Mouse (Mus musculus): ENCODE results near the gene Cdca3. TPM values are rescaled to one million over a fixed set of nuclear protein-coding genes. Genes with fewer than 3 reads are reported as not detected.

Gene Cdca3
- total RNA-seq, 1 experiment: 128 TPM

GRCm38 (mm10) chr6:124834512-124835081 is 5.2 kb downstream of the Cdca3 start:
- DNase-seq (ENCODE audit: low read depth, low spot score): no peak
- H3K9ac ChIP-seq (ENCODE audit: insufficient read depth, low read depth, low read length, poor library complexity, severe bottlenecking): no peak overlapping the region
- H3K9me3 ChIP-seq (ENCODE audit: control insufficient read depth, insufficient read depth, low read depth, low read length): no peaks in the 10 kb centered on the region
- H3K27ac ChIP-seq (ENCODE audit: insufficient read depth, low read depth, low read length, poor library complexity, severe bottlenecking): no peak overlapping the region
- no peak overlapping the region for H3K4me3 ChIP-seq (ENCODE audit: insufficient read depth in 1 of 2, low read depth in 1 of 2, low read length in 2 of 2, poor library complexity in 1 of 2, severe bottlenecking in 1 of 2)
- peaks cover 0 to 10% of the 10 kb centered on the region in 2 experiments; a peak in 1 of 4 replicates for H3K4me1 ChIP-seq (ENCODE audit: control insufficient read depth in 2 of 2, insufficient read depth in 2 of 2, low read length in 2 of 2, poor library complexity in 1 of 2)
- no peak for TF ChIP-seq ZNF384 (IDR thresholded peaks at IDR 0.05; ENCODE audit: low read depth, low read length)
- TF ChIP-seq ZC3H11A (IDR thresholded peaks at IDR 0.05; ENCODE audit: borderline replicate concordance, low read depth, low read length): no peak
- TF ChIP-seq CHD2 (IDR thresholded peaks at IDR 0.05; ENCODE audit: low read depth, low read length): no peak
- no peak for TF ChIP-seq HCFC1 (IDR thresholded peaks at IDR 0.05; ENCODE audit: borderline replicate concordance, insufficient read depth, low read length)
- TF ChIP-seq MAFK (IDR thresholded peaks at IDR 0.05; ENCODE audit: insufficient read depth, low read depth, low read length): no peak
- peaks cover 28% of the 10 kb centered on the region for H3K36me3 ChIP-seq (ENCODE audit: control insufficient read depth, insufficient read depth, low read length, poor library complexity, severe bottlenecking)
- in situ Hi-C loops (cut with MboI; ENCODE audit: low sequenced_read_pairs in 2 of 2, unreplicated experiment in 2 of 2): no loop called here

GRCm38 (mm10) chr6:124835531-124835930 is 6.2 kb downstream of the Cdca3 start:
- TF ChIP-seq HCFC1 (IDR thresholded peaks at IDR 0.05; ENCODE audit: borderline replicate concordance, insufficient read depth, low read length) (no peak), ZC3H11A (IDR thresholded peaks at IDR 0.05; ENCODE audit: borderline replicate concordance, low read depth, low read length) (no peak), ZNF384 (IDR thresholded peaks at IDR 0.05; ENCODE audit: low read depth, low read length) (no peak), MAFK (IDR thresholded peaks at IDR 0.05; ENCODE audit: insufficient read depth, low read depth, low read length) (no peak), CHD2 (IDR thresholded peaks at IDR 0.05; ENCODE audit: low read depth, low read length) (no peak)
- Histone ChIP-seq H3K4me1 (ENCODE audit: control insufficient read depth in 2 of 2, insufficient read depth in 2 of 2, low read length in 2 of 2, poor library complexity in 1 of 2) (peaks cover 0 to 10% of the 10 kb centered on the region in 2 experiments; a peak in 1 of 4 replicates), H3K36me3 (ENCODE audit: control insufficient read depth, insufficient read depth, low read length, poor library complexity, severe bottlenecking) (peaks cover 28% of the 10 kb centered on the region), H3K9ac (ENCODE audit: insufficient read depth, low read depth, low read length, poor library complexity, severe bottlenecking) (no peak overlapping the region), H3K9me3 (ENCODE audit: control insufficient read depth, insufficient read depth, low read depth, low read length) (no peaks in the 10 kb centered on the region), H3K4me3 (ENCODE audit: insufficient read depth in 1 of 2, low read depth in 1 of 2, low read length in 2 of 2, poor library complexity in 1 of 2, severe bottlenecking in 1 of 2) (no peak overlapping the region), H3K27ac (ENCODE audit: insufficient read depth, low read depth, low read length, poor library complexity, severe bottlenecking) (no peak overlapping the region)
- DNase-seq (ENCODE audit: low read depth, low spot score): no peak
- in situ Hi-C loops (cut with MboI; ENCODE audit: low sequenced_read_pairs in 2 of 2, unreplicated experiment in 2 of 2): no loop called here

DNA sequence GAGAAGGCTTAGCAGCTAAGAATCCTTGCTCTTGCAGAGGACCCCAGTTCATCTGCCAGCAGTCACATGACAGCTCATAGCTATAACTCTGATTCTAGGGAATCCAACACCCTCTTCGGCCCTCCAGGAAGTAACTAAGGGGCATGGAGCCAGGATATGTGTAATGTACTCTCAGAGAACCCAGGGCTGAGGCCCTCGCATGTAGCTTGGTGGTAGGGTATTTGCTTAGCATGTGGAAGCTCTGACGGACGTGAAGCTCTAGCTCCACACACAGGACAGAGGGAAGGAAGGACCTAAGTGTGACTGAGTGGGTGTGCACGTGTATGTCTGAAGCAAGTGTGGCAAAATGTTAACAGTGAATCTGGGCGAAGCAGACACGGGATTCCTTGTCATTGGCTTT is 7.1 kb downstream of the Cdca3 start:
- Histone ChIP-seq H3K4me1 (ENCODE audit: control insufficient read depth in 2 of 2, insufficient read depth in 2 of 2, low read length in 2 of 2, poor library complexity in 1 of 2) (peaks cover 0 to 10% of the 10 kb centered on the region in 2 experiments; a peak in 1 of 4 replicates), H3K4me3 (ENCODE audit: insufficient read depth in 1 of 2, low read depth in 1 of 2, low read length in 2 of 2, poor library complexity in 1 of 2, severe bottlenecking in 1 of 2) (no peak overlapping the region), H3K36me3 (ENCODE audit: control insufficient read depth, insufficient read depth, low read length, poor library complexity, severe bottlenecking) (peaks cover 26% of the 10 kb centered on the region), H3K9ac (ENCODE audit: insufficient read depth, low read depth, low read length, poor library complexity, severe bottlenecking) (no peak overlapping the region), H3K27ac (ENCODE audit: insufficient read depth, low read depth, low read length, poor library complexity, severe bottlenecking) (no peak overlapping the region), H3K9me3 (ENCODE audit: control insufficient read depth, insufficient read depth, low read depth, low read length) (no peaks in the 10 kb centered on the region)
- TF ChIP-seq HCFC1 (IDR thresholded peaks at IDR 0.05; ENCODE audit: borderline replicate concordance, insufficient read depth, low read length): no peak
- TF ChIP-seq ZC3H11A (IDR thresholded peaks at IDR 0.05; ENCODE audit: borderline replicate concordance, low read depth, low read length): no peak
- no peak for TF ChIP-seq MAFK (IDR thresholded peaks at IDR 0.05; ENCODE audit: insufficient read depth, low read depth, low read length)
- no peak for TF ChIP-seq ZNF384 (IDR thresholded peaks at IDR 0.05; ENCODE audit: low read depth, low read length)
- no peak for TF ChIP-seq CHD2 (IDR thresholded peaks at IDR 0.05; ENCODE audit: low read depth, low read length)
- no peak for DNase-seq (ENCODE audit: low read depth, low spot score)
- in situ Hi-C loops (cut with MboI; ENCODE audit: low sequenced_read_pairs in 2 of 2, unreplicated experiment in 2 of 2): no loop called here

- Histone ChIP-seq H3K9ac (ENCODE audit: insufficient read depth, low read depth, low read length, poor library complexity, severe bottlenecking) (no peak overlapping the region), H3K9me3 (ENCODE audit: control insufficient read depth, insufficient read depth, low read depth, low read length) (no peaks in the 10 kb centered on the region), H3K4me3 (ENCODE audit: insufficient read depth in 1 of 2, low read depth in 1 of 2, low read length in 2 of 2, poor library complexity in 1 of 2, severe bottlenecking in 1 of 2) (no peak overlapping the region), H3K36me3 (ENCODE audit: control insufficient read depth, insufficient read depth, low read length, poor library complexity, severe bottlenecking) (no peaks in the 10 kb centered on the region), H3K27ac (ENCODE audit: insufficient read depth, low read depth, low read length, poor library complexity, severe bottlenecking) (no peak overlapping the region), H3K4me1 (ENCODE audit: control insufficient read depth in 2 of 2, insufficient read depth in 2 of 2, low read length in 2 of 2, poor library complexity in 1 of 2) (peaks cover 0 to 11% of the 10 kb centered on the region in 2 experiments; a peak in 1 of 4 replicates)
- in situ Hi-C loops (cut with MboI; ENCODE audit: low sequenced_read_pairs in 2 of 2, unreplicated experiment in 2 of 2): no loop called here
- DNase-seq (ENCODE audit: low read depth, low spot score): no peak
- TF ChIP-seq MAFK (IDR thresholded peaks at IDR 0.05; ENCODE audit: insufficient read depth, low read depth, low read length) (no peak), HCFC1 (IDR thresholded peaks at IDR 0.05; ENCODE audit: borderline replicate concordance, insufficient read depth, low read length) (no peak), CHD2 (IDR thresholded peaks at IDR 0.05; ENCODE audit: low read depth, low read length) (no peak)
Measured at GRCm38 (mm10) chr6:124839805-124840204, 10.5 kb downstream of the Cdca3 start.

Measured in ES-E14 (cell line).